Mouse (Mus musculus) MEL (cell line): Measurements from ENCODE around the gene Slc22a20.

Source experiments
- CTCF ChIP-seq, 3 experiments: IDR thresholded peaks in 2 of 3; conservative IDR thresholded peaks in 1 of 3; 2 replicates each; pipeline ENCODE4 v1.5.1; 2011 to 2012; ENCODE audit warnings: low read length in 3 of 3, low read depth in 2 of 3, mild to moderate bottlenecking in 2 of 3, improper control_type of control experiment in 1 of 3, inconsistent platforms in 1 of 3, mixed read lengths in 1 of 3, moderate library complexity in 1 of 3; ENCODE audit not compliant: control insufficient read depth in 1 of 3, insufficient read depth in 1 of 3, poor library complexity in 1 of 3, severe bottlenecking in 1 of 3
- HCFC1 ChIP-seq: IDR thresholded peaks from 2 replicates; pipeline ENCODE4 v1.6.1; 2012; ENCODE audit warnings: low read depth, mild to moderate bottlenecking, inconsistent platforms, low read length, improper control_type of control experiment, moderate library complexity
- POLR2A ChIP-seq, 2 experiments: IDR thresholded peaks; 2 replicates each; pipeline ENCODE4 v1.6.1; 2011 to 2012; ENCODE audit warnings: low read length in 2 of 2, mild to moderate bottlenecking in 2 of 2, control low read depth in 1 of 2, improper control_type of control experiment in 1 of 2, low read depth in 1 of 2, moderate library complexity in 1 of 2; ENCODE audit not compliant: control insufficient read depth in 1 of 2, insufficient read depth in 1 of 2, poor library complexity in 1 of 2
- POLR2AphosphoS2 ChIP-seq: IDR thresholded peaks from 2 replicates; pipeline ENCODE4 v1.6.1; 2011; ENCODE audit warnings: low read length, improper control_type of control experiment
- RAD21 ChIP-seq: IDR thresholded peaks from 2 replicates; pipeline ENCODE4 v1.6.1; 2011; ENCODE audit warnings: mild to moderate bottlenecking, low read depth, low read length, improper control_type of control experiment
- USF1 ChIP-seq: IDR thresholded peaks from 2 replicates; pipeline ENCODE4 v1.6.1; 2014; ENCODE audit warnings: low read depth, mild to moderate bottlenecking, inconsistent platforms, low read length, improper control_type of control experiment, moderate library complexity
- USF2 ChIP-seq, 2 experiments: IDR thresholded peaks; 2 replicates each; pipeline ENCODE4 v1.6.1; 2011 to 2012; ENCODE audit warnings: improper control_type of control experiment in 2 of 2, low read length in 2 of 2, borderline replicate concordance in 1 of 2, inconsistent platforms in 1 of 2, low read depth in 1 of 2, mild to moderate bottlenecking in 1 of 2; ENCODE audit not compliant: insufficient read depth in 1 of 2
- ZC3H11A ChIP-seq: IDR thresholded peaks from 2 replicates; pipeline ENCODE4 v1.6.1; 2012; ENCODE audit warnings: low read depth, mild to moderate bottlenecking, inconsistent platforms, low read length, improper control_type of control experiment

DNA sequence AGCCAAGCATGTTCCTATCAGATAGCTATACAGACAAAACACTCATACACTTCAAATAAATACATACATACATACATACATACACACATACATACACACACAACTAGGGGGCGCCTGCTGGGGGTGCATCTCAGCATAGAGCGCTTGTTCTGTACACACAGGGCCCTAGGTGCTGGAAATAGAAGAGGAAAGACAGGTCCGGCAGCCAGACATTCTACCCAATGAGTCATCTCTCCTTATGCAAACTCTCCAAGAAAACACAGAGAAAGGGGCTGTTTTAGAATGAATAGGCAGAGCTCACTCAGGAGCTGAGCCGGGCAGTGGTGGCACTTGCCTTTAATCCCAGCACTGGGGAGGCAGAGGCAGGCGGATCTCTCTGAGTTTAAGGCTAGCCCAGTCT lies 14.0 kb upstream of the Slc22a20 start:
- no peak for TF ChIP-seq CTCF (IDR thresholded peaks at IDR 0.05 in 2 of 3, conservative IDR thresholded peaks at IDR 0.05 in 1 of 3; ENCODE audit: control insufficient read depth in 1 of 3, insufficient read depth in 1 of 3, low read depth in 2 of 3, low read length in 3 of 3, poor library complexity in 1 of 3, severe bottlenecking in 1 of 3)
- no peak for TF ChIP-seq POLR2A (IDR thresholded peaks at IDR 0.05; ENCODE audit: control insufficient read depth in 1 of 2, insufficient read depth in 1 of 2, low read depth in 1 of 2, low read length in 2 of 2, poor library complexity in 1 of 2)
- TF ChIP-seq RAD21: no peak
- no peak for TF ChIP-seq POLR2AphosphoS2
- no peak for TF ChIP-seq HCFC1
- no peak for TF ChIP-seq USF1
- TF ChIP-seq ZC3H11A: no peak
- TF ChIP-seq USF2 (IDR thresholded peaks at IDR 0.05; ENCODE audit: borderline replicate concordance in 1 of 2, insufficient read depth in 1 of 2, low read depth in 1 of 2, low read length in 2 of 2): no peak
